Mouse (Mus musculus): Measurements from ENCODE around the gene Hmox2. TPM values are rescaled to one million over a fixed set of nuclear protein-coding genes. Genes with fewer than 3 reads are reported as not detected.

Gene Hmox2
- polyA plus RNA-seq, 1 experiment from 2014 or later: 39.2 TPM

- H3K4me1 ChIP-seq (ENCODE audit: control insufficient read depth, low read depth, low read length): peaks cover 18% of the 10 kb centered on the region
- no peak overlapping the region for H3K9ac ChIP-seq (ENCODE audit: low read depth, low read length)
- peak overlapping the region; percentile 55 for H3K27ac ChIP-seq (ENCODE audit: low read length)
- ATAC-seq (ENCODE audit: low read depth): no peak
- WGBS (ENCODE audit: insufficient replicate concordance): 50% methylated on average over 7 of the region's 7 CpGs
- H3K9me3 ChIP-seq (replicated peaks; ENCODE audit: control insufficient read depth, low read length): no peaks in the 10 kb centered on the region
- no peaks in the 10 kb centered on the region for H3K36me3 ChIP-seq (ENCODE audit: control insufficient read depth, insufficient read depth)
- H3K4me2 ChIP-seq (ENCODE audit: low read depth, low read length): peak overlapping the region; percentile 21; the same call in 1 of the 2 replicates
- no peaks in the 10 kb centered on the region for H3K27me3 ChIP-seq (ENCODE audit: control insufficient read depth, insufficient read depth, low read depth, low read length)
- H3K4me3 ChIP-seq (ENCODE audit: low read depth, low read length): no peak overlapping the region
These were observed 3.8 kb upstream of the Hmox2 start for GRCm38 (mm10) chr16:4722128-4722914.

- Histone ChIP-seq H3K27me3 (ENCODE audit: control insufficient read depth, insufficient read depth, low read depth, low read length) (no peaks in the 10 kb centered on the region), H3K4me2 (ENCODE audit: low read depth, low read length) (no peak overlapping the region), H3K4me1 (ENCODE audit: control insufficient read depth, low read depth, low read length) (peaks cover 17% of the 10 kb centered on the region), H3K36me3 (ENCODE audit: control insufficient read depth, insufficient read depth) (no peaks in the 10 kb centered on the region), H3K27ac (ENCODE audit: low read length) (peak overlapping the region; percentile 55; the same call in 1 of the 2 replicates), H3K9me3 (replicated peaks; ENCODE audit: control insufficient read depth, low read length) (no peaks in the 10 kb centered on the region), H3K9ac (ENCODE audit: low read depth, low read length) (no peak overlapping the region), H3K4me3 (ENCODE audit: low read depth, low read length) (no peak overlapping the region)
- ATAC-seq (ENCODE audit: low read depth): no peak
- WGBS (ENCODE audit: insufficient replicate concordance): 21% methylated on average over 3 of the region's 3 CpGs
These were observed 3.3 kb upstream of the Hmox2 start for GRCm38 (mm10) chr16:4722915-4723209.

- Histone ChIP-seq H3K27me3 (ENCODE audit: control insufficient read depth, insufficient read depth, low read depth, low read length) (no peaks in the 10 kb centered on the region), H3K9ac (ENCODE audit: low read depth, low read length) (no peak overlapping the region), H3K36me3 (ENCODE audit: control insufficient read depth, insufficient read depth) (no peaks in the 10 kb centered on the region), H3K4me2 (ENCODE audit: low read depth, low read length) (no peak overlapping the region), H3K9me3 (replicated peaks; ENCODE audit: control insufficient read depth, low read length) (no peaks in the 10 kb centered on the region), H3K4me3 (ENCODE audit: low read depth, low read length) (no peak overlapping the region), H3K4me1 (ENCODE audit: control insufficient read depth, low read depth, low read length) (peaks cover 13% of the 10 kb centered on the region), H3K27ac (ENCODE audit: low read length) (no peak overlapping the region)
- 73% methylated on average over 4 of the region's 4 CpGs for WGBS (ENCODE audit: insufficient replicate concordance)
- no peak for ATAC-seq (ENCODE audit: low read depth)
These were observed 895 bp upstream of the Hmox2 start for GRCm38 (mm10) chr16:4725266-4725665.

- Histone ChIP-seq H3K36me3 (ENCODE audit: control insufficient read depth, insufficient read depth) (no peaks in the 10 kb centered on the region), H3K9me3 (replicated peaks; ENCODE audit: control insufficient read depth, low read length) (no peaks in the 10 kb centered on the region), H3K4me2 (ENCODE audit: low read depth, low read length) (peak overlapping the region; percentile 95), H3K27ac (ENCODE audit: low read length) (peak overlapping the region; percentile 85), H3K9ac (ENCODE audit: low read depth, low read length) (peak overlapping the region; percentile 95), H3K4me1 (ENCODE audit: control insufficient read depth, low read depth, low read length) (peaks cover 13% of the 10 kb centered on the region), H3K27me3 (ENCODE audit: control insufficient read depth, insufficient read depth, low read depth, low read length) (no peaks in the 10 kb centered on the region), H3K4me3 (ENCODE audit: low read depth, low read length) (peak overlapping the region; percentile 89)
- WGBS (ENCODE audit: insufficient replicate concordance): under 1% methylated on average over 40 of the region's 40 CpGs
- ATAC-seq (ENCODE audit: low read depth): peak; percentile 74
These were observed 467 bp downstream of the Hmox2 start for GRCm38 (mm10) chr16:4726528-4727128.

- Histone ChIP-seq H3K27ac (ENCODE audit: low read length) (0 out of 2 replicates have a peak overlapping the region, but pooled peaks have one; percentile 11), H3K9me3 (replicated peaks; ENCODE audit: control insufficient read depth, low read length) (no peaks in the 10 kb centered on the region), H3K4me2 (ENCODE audit: low read depth, low read length) (peak overlapping the region; percentile 32; the same call in 1 of the 2 replicates), H3K36me3 (ENCODE audit: control insufficient read depth, insufficient read depth) (no peaks in the 10 kb centered on the region), H3K9ac (ENCODE audit: low read depth, low read length) (no peak overlapping the region), H3K4me3 (ENCODE audit: low read depth, low read length) (no peak overlapping the region), H3K27me3 (ENCODE audit: control insufficient read depth, insufficient read depth, low read depth, low read length) (no peaks in the 10 kb centered on the region), H3K4me1 (ENCODE audit: control insufficient read depth, low read depth, low read length) (peaks cover 13% of the 10 kb centered on the region)
- no peak for ATAC-seq (ENCODE audit: low read depth)
- WGBS (ENCODE audit: insufficient replicate concordance): 81% methylated on average over 1 of the region's 1 CpGs
These were observed 1.4 kb downstream of the Hmox2 start for GRCm38 (mm10) chr16:4727526-4727925.

GRCm38 (mm10) chr16:4727963-4728362 is 1.8 kb downstream of the Hmox2 start:
- WGBS (ENCODE audit: insufficient replicate concordance): 14% methylated on average over 1 of the region's 1 CpGs
- peaks cover 13% of the 10 kb centered on the region for H3K4me1 ChIP-seq (ENCODE audit: control insufficient read depth, low read depth, low read length)
- H3K9ac ChIP-seq (ENCODE audit: low read depth, low read length): no peak overlapping the region
- H3K9me3 ChIP-seq (replicated peaks; ENCODE audit: control insufficient read depth, low read length): no peaks in the 10 kb centered on the region
- no peaks in the 10 kb centered on the region for H3K27me3 ChIP-seq (ENCODE audit: control insufficient read depth, insufficient read depth, low read depth, low read length)
- no peak for ATAC-seq (ENCODE audit: low read depth)
- H3K4me2 ChIP-seq (ENCODE audit: low read depth, low read length): 0 out of 2 replicates have a peak overlapping the region, but pooled peaks have one; percentile 32
- 0 out of 2 replicates have a peak overlapping the region, but pooled peaks have one; percentile 11 for H3K27ac ChIP-seq (ENCODE audit: low read length)
- H3K36me3 ChIP-seq (ENCODE audit: control insufficient read depth, insufficient read depth): no peaks in the 10 kb centered on the region
- H3K4me3 ChIP-seq (ENCODE audit: low read depth, low read length): no peak overlapping the region

GRCm38 (mm10) chr16:4730776-4731358 is 4.7 kb downstream of the Hmox2 start:
- Histone ChIP-seq H3K27me3 (ENCODE audit: control insufficient read depth, insufficient read depth, low read depth, low read length) (no peaks in the 10 kb centered on the region), H3K4me1 (ENCODE audit: control insufficient read depth, low read depth, low read length) (peaks cover 13% of the 10 kb centered on the region), H3K9ac (ENCODE audit: low read depth, low read length) (no peak overlapping the region), H3K4me2 (ENCODE audit: low read depth, low read length) (no peak overlapping the region), H3K27ac (ENCODE audit: low read length) (no peak overlapping the region), H3K4me3 (ENCODE audit: low read depth, low read length) (no peak overlapping the region), H3K36me3 (ENCODE audit: control insufficient read depth, insufficient read depth) (no peaks in the 10 kb centered on the region), H3K9me3 (replicated peaks; ENCODE audit: control insufficient read depth, low read length) (no peaks in the 10 kb centered on the region)
- no peak for ATAC-seq (ENCODE audit: low read depth)
- 63% methylated on average over 3 of the region's 3 CpGs for WGBS (ENCODE audit: insufficient replicate concordance)

- no peak overlapping the region for H3K4me2 ChIP-seq (ENCODE audit: low read depth, low read length)
- H3K36me3 ChIP-seq (ENCODE audit: control insufficient read depth, insufficient read depth): no peaks in the 10 kb centered on the region
- no peak overlapping the region for H3K27ac ChIP-seq (ENCODE audit: low read length)
- no peaks in the 10 kb centered on the region for H3K27me3 ChIP-seq (ENCODE audit: control insufficient read depth, insufficient read depth, low read depth, low read length)
- ATAC-seq (ENCODE audit: low read depth): no peak
- H3K9me3 ChIP-seq (replicated peaks; ENCODE audit: control insufficient read depth, low read length): no peaks in the 10 kb centered on the region
- H3K4me1 ChIP-seq (ENCODE audit: control insufficient read depth, low read depth, low read length): no peaks in the 10 kb centered on the region; the same call in 1 of the 2 replicates
- no peak overlapping the region for H3K9ac ChIP-seq (ENCODE audit: low read depth, low read length)
- no peak overlapping the region for H3K4me3 ChIP-seq (ENCODE audit: low read depth, low read length)
- 49% methylated on average over 2 of the region's 2 CpGs for WGBS (ENCODE audit: insufficient replicate concordance)
These were observed 10.1 kb downstream of the Hmox2 start for GRCm38 (mm10) chr16:4736262-4736661.

- WGBS (ENCODE audit: insufficient replicate concordance): 59% methylated on average over 2 of the region's 2 CpGs
- no peak overlapping the region for H3K9ac ChIP-seq (ENCODE audit: low read depth, low read length)
- H3K4me1 ChIP-seq (ENCODE audit: control insufficient read depth, low read depth, low read length): no peaks in the 10 kb centered on the region; the same call in 1 of the 2 replicates
- no peaks in the 10 kb centered on the region for H3K36me3 ChIP-seq (ENCODE audit: control insufficient read depth, insufficient read depth)
- ATAC-seq (ENCODE audit: low read depth): no peak
- H3K9me3 ChIP-seq (replicated peaks; ENCODE audit: control insufficient read depth, low read length): no peaks in the 10 kb centered on the region
- no peak overlapping the region for H3K4me3 ChIP-seq (ENCODE audit: low read depth, low read length)
- H3K27me3 ChIP-seq (ENCODE audit: control insufficient read depth, insufficient read depth, low read depth, low read length): no peaks in the 10 kb centered on the region
- no peak overlapping the region for H3K4me2 ChIP-seq (ENCODE audit: low read depth, low read length)
- no peak overlapping the region for H3K27ac ChIP-seq (ENCODE audit: low read length)
These were observed 13.8 kb downstream of the Hmox2 start for GRCm38 (mm10) chr16:4739994-4740393.

Measured in liver, embryonic 16.5 days (tissue).